Mouse (Mus musculus): ENCODE data around the gene Hspa14.

DNA sequence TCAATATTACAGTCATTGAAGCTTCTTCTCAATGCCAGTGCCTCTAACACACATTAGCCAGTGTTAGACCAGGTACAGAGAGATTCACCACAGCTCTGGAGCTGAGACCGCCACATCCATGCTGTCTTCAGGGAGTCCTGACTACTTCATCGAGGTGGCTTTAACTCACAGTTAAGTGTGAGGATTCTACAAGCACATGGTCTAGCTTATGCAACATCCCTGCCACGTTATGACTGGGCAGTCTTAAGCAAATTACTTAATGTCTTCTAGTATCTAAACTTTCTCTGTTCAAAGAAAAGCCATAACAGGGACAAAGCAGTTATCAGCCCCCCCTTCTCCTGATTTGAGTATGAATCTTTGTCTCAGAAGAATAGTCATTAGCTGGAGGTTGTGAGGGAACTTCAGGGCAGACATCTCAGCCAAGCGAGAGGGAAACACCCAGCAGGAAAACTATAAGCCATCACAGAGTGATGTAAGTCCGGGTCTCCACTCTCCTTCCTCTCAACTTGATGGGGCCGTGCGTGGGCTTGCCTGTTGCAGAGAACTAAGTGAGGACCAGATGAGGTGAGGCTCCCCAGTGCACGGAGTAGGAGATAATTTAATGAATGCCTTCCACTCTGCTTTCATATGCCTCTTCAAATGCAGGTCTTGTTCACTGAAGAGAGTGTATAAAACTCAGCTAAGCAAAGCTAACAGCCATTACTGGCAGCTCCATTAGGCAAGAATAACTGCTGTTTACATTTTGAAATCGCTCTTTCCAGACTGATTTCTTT lies 28.9 kb upstream of the Hspa14 start:
- TF ChIP-seq CTCF (IDR thresholded peaks at IDR 0.05; ENCODE audit: borderline replicate concordance, insufficient read depth, low read depth, low read length) (no peak), POLR2A (IDR thresholded peaks at IDR 0.05; ENCODE audit: borderline replicate concordance, insufficient read depth, low read length) (no peak)

Measured in cerebellum, adult 2 months (tissue).